Mouse (Mus musculus) intestine, embryonic 16.5 days (tissue): ENCODE data around the gene Loxl3. TPM values are rescaled to one million over a fixed set of nuclear protein-coding genes. Genes with fewer than 3 reads are reported as not detected.
A peak's percentile ranks its signal among the peaks of the same experiment; 100 is the strongest.

ENCODE experiments used
- microRNA counts: library from miRNA; unstranded; fragments of <30 nt; microRNA quantifications from one replicate; lab custom pipeline; 2016
- microRNA-seq: library from miRNA; unstranded; fragments of <30 nt; microRNA quantifications from one replicate; pipeline ENCODE4, GENCODE M21; 2016
- polyA plus RNA-seq: library from polyadenylated mRNA; unstranded; fragments of >200 nt; fragmentation: Nextera tagmentation; extraction: Ambion mirVana; gene quantifications from 2 replicates; pipeline ENCODE4 v1.2.1, GENCODE M21; 2015

Gene Loxl3
- polyA plus RNA-seq, 1 experiment from 2014 or later: 11.9 TPM

MicroRNAs within 50 kb of the gene (microRNA counts, 519-probe panel; counts per million panel counts)
- microRNA mmu-miR-3470a+mmu-miR-3470b (lab: Ali Mortazavi, UCI): 1,672 counts per million, percentile 21 among the panel's probes with 10 or more counts

Small RNAs within 50 kb of the gene (microRNA-seq; reads per million reads assigned to microRNA genes)
- gene Mir3470a: not detected
- not detected for gene Mir7040

Other genes starting within 250 kb of the Loxl3 start
- 1.2 and 1.5 TPM in 2 replicates for gene Sema4f, start 94.4 kb upstream of the Loxl3 start, polyA plus RNA-seq
- gene M1ap, start 87.3 kb upstream of the Loxl3 start, polyA plus RNA-seq: 0.34 and 0.62 TPM in 2 replicates
- gene Dok1, start 702 bp upstream of the Loxl3 start, polyA plus RNA-seq: 9.5 and 9.6 TPM in 2 replicates
- gene Aup1, start 20.3 kb downstream of the Loxl3 start, polyA plus RNA-seq: 258 and 265 TPM in 2 replicates
- gene Htra2, start 21.1 kb downstream of the Loxl3 start, polyA plus RNA-seq: 66.0 and 68.5 TPM in 2 replicates
- gene Dqx1, start 23.7 kb downstream of the Loxl3 start, polyA plus RNA-seq: 24.0 and 28.7 TPM in 2 replicates
- gene Tlx2, start 36.1 kb downstream of the Loxl3 start, polyA plus RNA-seq: 9.3 and 10.4 TPM in 2 replicates
- gene Pcgf1, start 43.7 kb downstream of the Loxl3 start, polyA plus RNA-seq: 27.2 and 29.7 TPM in 2 replicates
- gene Lbx2, start 52.2 kb downstream of the Loxl3 start, polyA plus RNA-seq: 0.58 and 0.62 TPM in 2 replicates
- gene Ccdc142, start 67.4 kb downstream of the Loxl3 start, polyA plus RNA-seq: 1.7 and 3.0 TPM in 2 replicates
- gene Gm42688, start 67.4 kb downstream of the Loxl3 start, polyA plus RNA-seq: 1.7 and 2.0 TPM in 2 replicates
- 118 and 134 TPM in 2 replicates for gene Mrpl53, start 74.9 kb downstream of the Loxl3 start, polyA plus RNA-seq
- gene Mogs, start 81.3 kb downstream of the Loxl3 start, polyA plus RNA-seq: 8.8 and 9.4 TPM in 2 replicates
- 94.4 and 95.5 TPM in 2 replicates for gene Wbp1, start 87.4 kb downstream of the Loxl3 start, polyA plus RNA-seq
- 8.2 and 8.8 TPM in 2 replicates for gene Ino80b, start 91.3 kb downstream of the Loxl3 start, polyA plus RNA-seq
- 24.4 and 26.1 TPM in 2 replicates for gene Rtkn, start 101.3 kb downstream of the Loxl3 start, polyA plus RNA-seq
- 2.9 and 4.6 TPM in 2 replicates for gene Wdr54, start 122.2 kb downstream of the Loxl3 start, polyA plus RNA-seq
- gene 1700003E16Rik, start 122.2 kb downstream of the Loxl3 start, polyA plus RNA-seq: 1.9 and 2.4 TPM in 2 replicates
- 73.5 and 84.5 TPM in 2 replicates for gene Dctn1, start 131.7 kb downstream of the Loxl3 start, polyA plus RNA-seq
- gene Slc4a5, start 185.7 kb downstream of the Loxl3 start, polyA plus RNA-seq: 0.56 and 1.2 TPM in 2 replicates